Mouse (Mus musculus) heart, adult 2 months (tissue): ENCODE measurements around the gene Schip1.
A peak's percentile ranks its signal among the peaks of the same experiment; 100 is the strongest.

Source experiments
- CTCF ChIP-seq: fragments of 200-600 bp; IDR thresholded peaks from 2 replicates; pipeline ENCODE4 v1.8.1; 2022; ENCODE audit warnings: antibody characterized with exemption, mild to moderate bottlenecking, moderate library complexity
- EP300 ChIP-seq: fragments of 200-500 bp; IDR thresholded peaks from 2 replicates; pipeline ENCODE4 v1.6.1; 2011; ENCODE audit warnings: low read depth, low read length, control low read depth; ENCODE audit not compliant: insufficient read depth
- POLR2A ChIP-seq: fragments of 200-500 bp; IDR thresholded peaks from 2 replicates; pipeline ENCODE4 v1.6.1; 2011; ENCODE audit warnings: mild to moderate bottlenecking, low read depth, low read length, control low read depth; ENCODE audit not compliant: insufficient read depth

GRCm38 (mm10) chr3:68492066-68492465 is 427.5 kb downstream of the Schip1 start:
- TF ChIP-seq POLR2A (no peak), CTCF (no peak), EP300 (0 out of 2 replicates have a peak, but pooled peaks have one; percentile 21)
